Mouse (Mus musculus) CH12F3 (cell line): ENCODE data around the gene Slc25a1.

ENCODE experiments used
- in situ Hi-C: fragments of 300-500 bp; cut with MboI; formaldehyde crosslinking; loops from 2 replicates; pipeline ENCODE4 v1.14.3; 2020; ENCODE audit warnings: low sequenced_read_pairs

Gene Slc25a1

DNA sequence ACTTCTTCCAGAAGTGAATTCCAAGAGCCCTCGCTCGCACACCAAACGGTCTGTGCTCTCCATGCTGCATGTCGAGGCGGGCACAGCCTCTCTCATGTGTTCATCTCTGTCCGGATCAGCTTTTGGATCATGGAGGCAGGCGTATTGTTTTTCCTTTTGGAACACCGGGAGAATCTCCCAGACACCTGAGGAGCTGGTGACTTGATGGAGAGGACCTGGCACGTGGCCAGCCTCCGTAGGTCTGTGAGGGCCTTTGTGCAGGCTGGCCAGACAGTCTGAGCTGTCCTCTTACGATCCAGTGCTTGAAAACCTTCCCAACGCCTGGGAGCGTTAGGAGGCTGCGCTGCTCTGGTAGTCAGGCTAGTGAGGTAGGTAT is 5.9 kb downstream of the Slc25a1 start:
- in situ Hi-C loops = no loop called here

DNA sequence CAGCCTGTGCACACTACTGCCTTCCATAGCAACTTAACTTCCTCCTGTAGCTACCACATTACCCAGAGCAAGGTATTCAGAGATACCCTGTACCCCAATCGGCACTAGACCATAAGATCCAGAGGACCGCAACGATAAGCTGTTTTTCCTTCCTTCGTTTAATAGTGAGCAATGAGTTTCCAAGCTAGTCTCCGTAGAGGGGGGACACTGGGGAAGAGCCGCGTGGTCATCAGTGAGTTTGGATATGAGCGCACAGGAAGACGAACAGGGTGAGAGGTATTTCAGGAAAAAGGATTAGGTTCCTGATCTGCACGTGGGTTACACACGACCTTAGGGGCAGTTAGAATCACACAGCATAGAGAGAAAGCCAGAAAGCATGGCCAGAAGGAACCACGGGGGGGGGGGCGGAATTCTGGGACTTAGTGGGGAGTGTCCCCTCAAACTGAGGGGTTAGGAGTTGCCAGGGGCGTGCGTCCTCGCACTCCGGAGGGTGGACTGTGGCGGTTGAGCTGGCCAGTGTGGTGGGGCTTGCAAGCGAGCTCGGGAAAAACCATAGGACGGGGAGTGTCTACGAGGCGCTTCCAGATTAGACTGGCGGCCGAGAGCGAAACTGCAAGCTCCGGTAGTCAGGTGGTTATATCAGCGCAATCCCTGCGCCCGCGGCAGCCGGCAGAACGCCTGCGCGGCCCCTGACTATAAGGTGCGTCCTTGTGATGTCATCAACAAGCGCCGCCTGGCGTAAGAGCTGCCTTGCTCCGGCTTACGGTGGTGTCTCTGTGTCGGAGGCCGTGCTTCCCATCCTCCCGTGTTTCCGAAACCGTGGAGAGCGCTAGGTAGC is 6.5 kb downstream of the Slc25a1 start:
- in situ Hi-C loops = no loop called here

DNA sequence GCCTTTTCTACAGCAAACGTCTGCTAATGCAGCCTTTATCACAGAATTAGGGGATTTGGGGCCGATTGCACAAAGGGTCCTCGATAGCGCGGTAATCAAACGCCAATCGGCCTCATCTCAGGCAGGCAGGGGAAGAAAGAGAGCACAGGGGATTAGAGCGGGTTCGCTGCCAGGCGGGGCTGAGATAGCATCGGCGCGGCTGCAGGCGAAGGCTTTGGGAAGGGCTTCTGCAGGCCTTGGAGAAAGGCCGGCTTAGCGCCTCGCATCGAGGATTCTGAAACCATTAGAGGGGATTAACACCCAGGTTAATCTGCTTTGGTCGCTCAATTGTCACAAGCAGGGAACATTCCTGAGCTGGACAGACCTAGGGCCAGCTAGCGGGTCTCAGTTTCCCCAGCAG is 7.4 kb downstream of the Slc25a1 start:
- in situ Hi-C loops = no loop called here

DNA sequence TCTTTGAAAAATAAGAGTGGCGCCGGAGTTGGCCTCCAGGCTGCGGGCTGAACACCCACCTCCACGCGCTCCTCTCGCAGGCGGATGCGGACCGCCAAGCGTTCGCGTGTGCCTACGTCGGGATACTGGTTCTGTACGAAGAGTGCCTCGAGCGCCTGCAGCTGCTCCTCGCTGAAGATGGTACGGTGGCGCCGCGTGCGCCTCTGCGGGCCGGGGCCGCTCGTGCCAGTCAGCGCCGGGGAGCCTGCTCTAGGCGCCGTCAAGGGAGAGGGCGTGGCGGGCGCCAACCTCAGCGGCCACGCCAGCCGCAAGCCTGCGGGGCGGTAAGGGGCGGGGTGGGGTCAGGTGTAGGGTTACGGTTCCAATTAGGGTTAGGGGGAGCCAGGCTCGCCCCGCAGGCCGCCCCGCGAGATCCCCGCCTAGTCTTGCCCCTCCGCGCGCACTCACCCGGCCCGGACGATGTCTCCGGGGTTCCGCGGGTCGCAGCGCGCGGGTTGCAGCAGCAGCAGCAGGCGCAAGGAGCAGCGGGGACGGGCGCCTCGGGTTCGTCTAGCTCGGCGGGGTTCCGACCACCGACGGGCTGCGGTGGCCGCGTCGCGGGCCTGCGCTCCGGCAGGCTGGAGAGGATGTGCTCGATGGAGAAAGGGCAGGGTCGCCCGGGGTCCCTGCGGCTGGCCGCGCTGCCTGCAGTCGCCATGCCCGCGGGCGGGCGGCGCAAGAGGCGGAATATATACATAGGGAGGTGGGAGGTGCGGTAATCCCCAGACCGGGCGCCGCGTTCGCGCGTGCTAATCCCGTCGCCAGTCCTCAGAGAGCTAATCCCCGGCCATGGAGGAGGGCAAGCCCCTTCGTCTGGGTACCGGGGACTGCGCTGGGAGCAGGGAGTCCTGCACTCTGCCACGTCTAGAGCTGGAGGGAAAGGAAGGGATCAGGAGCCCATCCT is 13.4 kb downstream of the Slc25a1 start, which contains the start of gene Gsc2:
TSS of gene Gsc2 (minus strand) at position 753 of the 943 bp plus-strand sequence.
- in situ Hi-C loops = no loop called here

DNA sequence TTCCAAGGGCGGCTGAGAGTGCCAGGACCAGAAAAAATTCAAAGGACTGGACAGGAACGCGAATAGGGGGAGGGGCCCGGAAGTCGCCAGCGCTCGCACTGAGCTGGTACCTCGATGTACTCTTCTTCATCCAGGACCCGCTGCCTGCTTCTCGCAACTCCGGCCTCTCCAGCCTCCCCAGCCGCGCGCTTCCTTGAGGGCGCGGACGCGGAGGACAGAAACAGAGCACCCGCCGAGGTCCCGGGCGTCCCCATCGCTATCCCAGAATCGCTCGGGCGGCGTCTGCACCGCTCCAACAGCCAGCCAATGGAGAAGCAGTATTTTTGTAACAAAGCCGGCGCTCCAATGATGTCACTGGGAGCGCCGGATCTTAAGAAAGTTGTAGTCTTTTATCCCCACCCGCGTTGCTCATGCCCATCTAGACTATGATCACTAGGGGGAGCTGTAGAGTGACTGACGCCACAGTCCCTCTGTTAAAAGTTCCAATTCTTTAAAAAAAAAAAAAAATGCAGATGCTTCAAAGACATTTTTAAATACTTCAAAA is 16.9 kb downstream of the Slc25a1 start, which contains the start of gene Ess2:
TSS of gene Ess2 (minus strand) at position 297 of the 544 bp plus-strand sequence.
- in situ Hi-C loops = no loop called here

DNA sequence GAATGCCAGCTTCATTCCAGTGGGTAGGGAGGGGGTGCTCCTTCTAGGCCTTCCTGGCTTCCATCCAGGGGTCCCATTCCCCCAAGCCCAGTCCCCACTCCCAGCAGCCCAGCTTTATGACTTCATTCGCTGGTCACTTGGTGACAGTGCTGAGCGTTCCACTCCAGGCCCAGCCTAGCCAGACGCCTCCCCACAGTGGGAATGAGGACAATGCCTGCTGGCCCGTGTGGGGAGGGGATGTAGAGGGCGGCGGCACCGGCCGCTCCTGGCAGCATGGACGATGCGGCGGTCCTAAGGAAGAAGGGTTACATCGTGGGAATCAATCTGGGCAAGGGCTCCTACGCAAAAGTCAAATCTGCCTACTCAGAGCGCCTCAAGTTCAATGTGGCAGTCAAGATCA is 29.6 kb downstream of the Slc25a1 start, which contains the start of the genes Dgcr2 and Tssk2:
TSS of gene Dgcr2 (minus strand) at position 101 of the 400 bp plus-strand sequence.
TSS of gene Tssk2 (plus strand) at position 176 of the 400 bp plus-strand sequence.
- in situ Hi-C loops = no loop called here

DNA sequence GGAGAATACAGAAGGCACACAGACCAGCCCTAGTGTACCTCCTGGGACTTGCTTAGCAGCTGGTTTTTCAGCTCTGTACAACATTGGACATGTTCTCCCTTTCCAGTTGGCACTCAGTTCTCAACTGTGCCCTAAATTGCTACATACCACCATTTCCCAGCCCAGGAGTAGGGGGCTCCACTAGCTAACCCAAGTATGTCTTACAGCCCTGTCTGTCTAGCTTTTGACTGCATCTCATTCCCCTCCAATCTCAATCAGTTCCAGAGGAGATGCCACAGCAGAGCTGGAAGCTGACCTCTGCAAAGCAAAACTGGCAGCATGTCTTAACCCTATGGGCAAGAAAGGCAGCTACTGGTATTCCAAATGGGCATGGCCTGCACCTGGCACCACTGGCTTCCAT is 31.9 kb downstream of the Slc25a1 start:
- in situ Hi-C loops = no loop called here

DNA sequence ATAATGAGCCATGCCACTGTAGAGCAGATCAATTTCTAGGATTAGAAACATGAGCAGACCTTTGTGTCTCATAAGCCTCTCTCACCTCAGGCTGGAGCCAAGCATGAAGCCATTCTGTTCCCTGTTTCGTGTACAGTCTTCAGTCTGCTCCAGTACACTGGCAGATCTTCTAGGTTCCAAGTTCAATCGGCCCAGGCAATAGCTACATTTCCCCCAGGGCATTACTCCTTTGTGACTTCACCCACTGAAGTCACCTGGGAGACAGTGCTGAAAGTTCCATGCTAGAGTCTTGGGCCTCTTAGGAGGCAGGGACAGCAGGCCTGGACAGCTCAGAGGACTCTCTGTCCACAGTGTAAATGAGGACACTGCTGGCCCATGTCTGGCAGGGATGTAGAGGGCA is 34.1 kb downstream of the Slc25a1 start, which contains the start of gene Tssk1:
TSS of gene Tssk1 (plus strand) at position 301 of the 400 bp plus-strand sequence.
- in situ Hi-C loops = no loop called here

DNA sequence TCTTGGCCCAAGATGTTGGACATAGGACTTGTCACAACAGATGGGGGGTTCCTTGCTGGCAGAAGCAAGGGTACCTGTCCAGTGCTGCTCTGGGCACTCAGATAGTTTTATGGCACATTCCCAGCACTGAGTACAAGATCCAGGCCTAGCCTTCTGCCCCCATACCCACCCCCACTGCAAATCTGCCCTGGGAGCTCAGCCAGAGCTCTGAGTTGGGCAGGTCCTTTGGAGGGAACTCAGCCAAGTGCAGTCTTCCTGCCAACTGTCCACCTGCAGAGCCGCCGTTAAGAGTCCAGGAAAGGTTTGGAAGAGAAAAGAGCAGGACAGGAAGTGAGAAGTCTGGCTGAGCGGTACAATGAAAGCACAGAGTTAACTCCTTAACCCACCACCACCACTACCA is 35.4 kb downstream of the Slc25a1 start:
- in situ Hi-C loops = no loop called here

DNA sequence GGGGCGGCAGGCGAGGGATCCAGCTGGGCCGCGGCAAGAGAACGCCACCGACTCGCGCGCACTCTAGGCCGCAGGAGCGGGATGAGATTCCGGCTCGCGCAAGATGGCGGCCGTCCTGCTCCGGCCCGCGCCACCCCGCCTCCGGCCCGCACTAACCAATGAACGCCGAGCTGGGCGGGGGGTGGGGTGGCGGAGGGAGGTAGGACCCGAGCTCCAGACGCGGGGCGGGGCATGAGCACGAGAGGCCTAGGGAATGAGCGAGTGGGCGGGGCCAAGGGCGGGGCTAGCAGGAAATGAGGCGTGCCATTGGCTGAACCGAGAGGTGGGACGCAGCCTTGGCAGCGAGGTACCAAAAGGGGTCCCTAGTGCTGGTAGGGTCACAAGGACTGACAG is 36.5 kb downstream of the Slc25a1 start, which contains the start of gene Gm20518:
TSS of gene Gm20518 (minus strand) at position 105 of the 393 bp plus-strand sequence.
- in situ Hi-C loops = no loop called here

DNA sequence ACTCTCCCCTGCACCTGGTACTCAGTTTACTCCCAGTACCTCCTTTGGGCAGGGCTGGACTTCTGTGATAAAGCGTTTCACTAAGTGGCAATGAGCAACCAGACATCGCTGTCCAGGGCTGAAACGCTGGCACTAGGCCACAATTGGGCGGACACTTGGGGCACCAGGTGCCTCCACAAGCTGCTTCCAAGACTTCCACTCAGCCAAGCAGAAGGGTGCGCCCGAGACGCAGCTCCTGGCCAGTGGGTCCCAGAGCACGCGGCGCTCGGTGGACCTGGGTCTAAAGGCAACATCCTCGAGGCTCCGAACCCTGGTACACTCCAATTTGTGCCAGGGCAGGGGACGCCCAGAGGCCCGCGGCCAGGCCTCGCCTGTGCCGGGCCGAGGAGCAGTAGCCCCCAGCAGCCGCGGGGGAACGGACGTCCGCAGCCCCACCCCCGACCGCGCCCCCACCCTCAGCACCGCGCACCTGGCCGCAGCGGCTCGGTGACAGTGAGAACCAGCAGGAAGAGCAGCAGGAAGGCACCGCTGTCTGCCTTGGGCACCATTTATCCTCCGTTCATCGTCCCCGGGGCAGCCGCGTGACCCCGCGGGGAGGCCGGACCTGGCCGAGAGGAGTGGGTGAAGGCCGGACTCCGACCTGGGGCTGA is 37.0 kb downstream of the Slc25a1 start:
- in situ Hi-C loops = no loop called here

DNA sequence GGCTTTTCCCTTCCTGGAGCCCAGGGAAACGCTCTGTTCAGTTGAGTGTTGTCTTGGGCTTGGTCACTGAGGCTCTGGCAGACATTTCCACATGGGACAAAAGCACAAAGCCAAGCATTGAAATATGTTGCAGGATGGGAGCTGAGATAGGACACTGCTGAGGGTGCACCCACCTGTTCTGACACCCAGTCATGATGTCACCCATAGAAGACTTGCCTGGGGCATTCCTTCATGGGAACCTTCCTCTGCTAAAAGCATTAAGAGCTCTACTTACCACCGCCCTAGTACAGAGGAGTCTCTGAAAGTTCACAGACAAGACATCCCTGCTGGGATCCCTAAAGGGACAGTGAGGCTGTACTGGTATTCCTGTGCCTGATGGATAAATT is 37.7 kb downstream of the Slc25a1 start:
- in situ Hi-C loops = no loop called here

DNA sequence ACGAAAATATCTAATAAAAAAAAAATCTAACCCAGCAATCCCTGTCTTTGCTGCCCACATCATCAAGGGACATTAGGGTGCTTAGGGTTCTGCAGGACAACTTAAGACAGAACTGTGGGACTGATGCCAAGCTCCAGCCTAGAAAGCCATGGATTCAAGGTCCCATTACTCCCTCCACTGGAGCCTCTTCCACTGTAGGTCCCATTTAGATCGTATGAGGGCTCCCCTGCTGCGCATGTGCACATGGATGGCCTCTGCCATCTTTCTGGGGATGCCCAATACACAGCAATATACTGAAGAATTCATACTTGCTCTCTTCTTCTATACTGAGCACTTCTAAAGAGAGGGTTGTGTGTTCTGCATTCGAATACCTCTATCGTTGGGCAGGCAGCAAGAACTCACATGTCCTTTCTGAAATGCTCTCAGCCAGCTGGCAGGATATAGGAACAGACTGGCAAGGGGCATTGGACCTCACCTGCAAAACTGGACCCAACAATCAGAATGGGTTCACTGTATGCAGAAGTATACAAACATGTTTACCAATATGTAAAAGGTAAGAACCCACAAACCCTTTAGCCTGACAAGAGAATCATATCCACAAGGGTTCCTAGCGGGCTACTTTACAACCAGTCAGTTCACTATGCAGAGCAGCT is 38.2 kb downstream of the Slc25a1 start:
- in situ Hi-C loops = no loop called here

DNA sequence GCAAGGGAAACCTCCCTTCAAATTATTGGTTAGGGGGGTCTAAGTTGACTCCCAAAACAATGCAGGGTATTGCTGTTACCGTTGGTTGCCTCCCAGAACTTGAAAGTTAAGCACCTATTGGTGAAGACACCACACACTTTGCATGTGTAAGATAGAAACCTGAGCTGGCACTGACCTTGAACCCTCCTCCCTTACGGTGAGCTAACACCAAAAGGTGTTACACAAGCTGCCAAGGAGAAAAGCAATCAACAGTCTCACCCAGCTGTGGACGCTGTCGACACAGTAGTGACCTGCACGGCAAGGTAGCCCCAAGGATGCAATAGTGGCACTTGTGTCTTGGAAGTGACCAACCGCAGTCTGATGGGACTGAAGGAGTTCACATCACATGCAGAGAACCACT is 43.9 kb downstream of the Slc25a1 start:
- in situ Hi-C loops = no loop called here

DNA sequence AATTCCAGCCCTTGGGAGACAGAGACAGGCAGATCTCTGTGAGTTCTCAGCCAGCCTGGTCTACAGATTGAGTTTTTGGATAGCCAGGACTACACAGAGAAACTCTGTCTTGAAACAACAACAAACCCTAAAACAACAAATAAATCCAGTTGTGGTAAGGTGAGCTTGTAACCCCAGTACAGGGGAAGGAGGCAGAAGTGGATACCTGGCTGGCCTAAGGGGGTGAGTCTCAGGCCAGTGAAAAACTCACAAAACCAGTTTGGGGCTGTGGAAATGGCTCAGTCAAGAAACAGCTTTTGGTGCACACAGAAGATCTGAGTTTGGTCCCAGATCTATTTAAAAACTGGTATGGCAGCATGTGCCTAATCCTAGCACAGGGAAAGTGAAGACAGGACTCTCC is 45.8 kb downstream of the Slc25a1 start:
- in situ Hi-C loops = no loop called here

DNA sequence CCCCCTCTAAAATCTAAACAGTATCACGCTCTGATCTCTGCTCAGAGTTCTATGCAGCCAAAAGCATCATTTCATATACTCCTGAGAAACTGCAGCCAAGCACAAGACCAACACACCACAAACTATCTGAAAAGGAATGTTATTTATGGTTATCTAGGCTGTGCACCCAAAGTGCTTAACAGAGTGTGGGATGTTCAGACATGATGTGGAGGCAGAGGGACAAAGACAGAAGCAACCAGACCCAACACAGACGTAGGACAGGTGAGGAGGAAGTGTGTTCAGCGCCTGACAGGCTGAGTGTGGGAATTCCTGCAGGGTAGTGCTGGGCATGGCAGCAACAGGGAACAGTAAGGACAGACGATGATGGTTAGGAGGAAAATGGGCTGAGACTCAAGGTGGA is 48.4 kb downstream of the Slc25a1 start:
- in situ Hi-C loops = no loop called here

DNA sequence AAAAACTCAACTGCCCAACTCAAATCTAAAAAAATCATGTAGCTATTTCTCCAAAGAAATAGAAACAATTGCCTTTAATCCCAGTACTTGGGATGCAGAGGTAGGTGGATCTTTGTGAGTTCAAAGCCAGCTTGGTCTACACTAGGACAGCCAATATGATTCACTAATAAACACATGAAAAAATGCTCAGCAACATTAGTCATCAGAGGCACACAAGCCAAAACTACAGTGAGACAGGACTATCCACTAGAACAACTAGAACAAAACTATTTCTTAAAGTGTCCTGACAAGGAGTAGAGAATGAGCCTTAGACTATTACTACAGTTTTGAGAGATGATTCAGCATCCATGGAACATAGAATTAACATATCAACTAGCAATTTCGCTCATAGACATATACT is 51.9 kb downstream of the Slc25a1 start:
- in situ Hi-C loops = no loop called here
